Mouse (Mus musculus): ENCODE data around the gene Arid1b. TPM values are rescaled to one million over a fixed set of nuclear protein-coding genes. Genes with fewer than 3 reads are reported as not detected.

Arid1b gene
- polyA plus RNA-seq, 1 experiment = 59.4 TPM

- no peaks in the 10 kb centered on the region for H3K36me3 ChIP-seq (ENCODE audit: control insufficient read depth, insufficient read depth, low read length)
- 14% methylated on average over 15 of the region's 15 CpGs for WGBS
- TF ChIP-seq POLR2A (IDR thresholded peaks at IDR 0.05; ENCODE audit: low read depth, low read length) = no peak
- TF ChIP-seq CTCF (IDR thresholded peaks at IDR 0.05; ENCODE audit: extremely low read depth, insufficient read length, insufficient replicate concordance, low read depth, low read length) = no peak
- peaks cover 43% of the 10 kb centered on the region for H3K4me1 ChIP-seq (ENCODE audit: control insufficient read depth, insufficient read depth, insufficient read length, low read length)
- H3K27ac ChIP-seq (ENCODE audit: insufficient read depth, low read depth, low read length) = no peak overlapping the region
- H3K27me3 ChIP-seq (ENCODE audit: control insufficient read depth, insufficient read depth, low read length) = no peaks in the 10 kb centered on the region
- peak overlapping the region; percentile 13 for H3K4me3 ChIP-seq (ENCODE audit: low read depth, low read length)
These were observed 13.1 kb downstream of the Arid1b start for GRCm38 (mm10) chr17:5007156-5007658.

DNA sequence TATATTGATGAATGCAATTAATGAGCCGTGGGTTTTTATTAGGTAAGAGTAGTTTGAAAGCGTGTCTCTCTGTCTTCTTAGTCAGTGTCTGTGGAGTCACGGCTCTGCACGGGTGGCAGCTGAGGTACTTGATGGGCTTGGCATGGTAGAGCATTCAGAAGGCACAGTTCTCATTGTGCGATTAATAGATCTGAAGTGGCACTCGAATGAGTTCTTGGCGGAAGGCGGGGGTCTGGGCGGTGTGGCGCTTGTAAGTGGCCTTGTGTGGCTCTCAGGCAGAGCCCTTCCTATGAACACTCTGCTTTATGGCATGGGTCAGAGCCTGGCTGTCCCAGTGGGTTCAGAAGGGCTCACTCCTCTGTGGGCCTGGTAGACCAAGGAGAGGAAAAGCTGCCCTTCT, 14.1 kb downstream of the Arid1b start:
- H3K4me3 ChIP-seq (ENCODE audit: low read depth, low read length) = no peak overlapping the region
- 85% methylated on average over 10 of the region's 10 CpGs for WGBS
- H3K36me3 ChIP-seq (ENCODE audit: control insufficient read depth, insufficient read depth, low read length) = no peaks in the 10 kb centered on the region
- no peak overlapping the region for H3K27ac ChIP-seq (ENCODE audit: insufficient read depth, low read depth, low read length)
- H3K27me3 ChIP-seq (ENCODE audit: control insufficient read depth, insufficient read depth, low read length) = no peaks in the 10 kb centered on the region
- no peak for TF ChIP-seq POLR2A (IDR thresholded peaks at IDR 0.05; ENCODE audit: low read depth, low read length)
- TF ChIP-seq CTCF (IDR thresholded peaks at IDR 0.05; ENCODE audit: extremely low read depth, insufficient read length, insufficient replicate concordance, low read depth, low read length) = no peak
- H3K4me1 ChIP-seq (ENCODE audit: control insufficient read depth, insufficient read depth, insufficient read length, low read length) = peaks cover 45% of the 10 kb centered on the region

DNA sequence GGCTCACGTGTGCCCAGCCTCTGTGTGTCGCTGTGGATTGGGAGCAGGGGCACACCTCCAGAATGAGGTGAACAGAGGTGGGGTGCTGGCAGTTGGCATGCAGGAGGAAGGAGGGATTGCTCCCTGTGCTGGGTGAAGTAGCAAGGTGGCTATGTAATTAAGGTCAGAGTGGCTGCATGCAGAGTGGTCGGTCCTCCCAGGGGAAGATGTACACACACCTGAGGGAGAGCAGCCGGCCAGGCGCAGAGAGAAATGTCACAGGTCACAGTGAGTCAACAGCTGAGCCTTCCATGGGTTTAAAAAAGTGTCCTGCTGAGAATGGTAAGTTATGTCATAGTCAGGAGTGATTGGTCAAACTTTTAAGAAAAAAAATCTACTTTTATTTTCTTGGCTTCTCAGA, 14.6 kb downstream of the Arid1b start:
- Histone ChIP-seq H3K27me3 (ENCODE audit: control insufficient read depth, insufficient read depth, low read length) (no peaks in the 10 kb centered on the region), H3K27ac (ENCODE audit: insufficient read depth, low read depth, low read length) (no peak overlapping the region), H3K36me3 (ENCODE audit: control insufficient read depth, insufficient read depth, low read length) (no peaks in the 10 kb centered on the region), H3K4me3 (ENCODE audit: low read depth, low read length) (no peak overlapping the region), H3K4me1 (ENCODE audit: control insufficient read depth, insufficient read depth, insufficient read length, low read length) (peaks cover 48% of the 10 kb centered on the region)
- WGBS = 80% methylated on average over 5 of the region's 5 CpGs
- TF ChIP-seq CTCF (IDR thresholded peaks at IDR 0.05; ENCODE audit: extremely low read depth, insufficient read length, insufficient replicate concordance, low read depth, low read length) (no peak), POLR2A (IDR thresholded peaks at IDR 0.05; ENCODE audit: low read depth, low read length) (no peak)

DNA sequence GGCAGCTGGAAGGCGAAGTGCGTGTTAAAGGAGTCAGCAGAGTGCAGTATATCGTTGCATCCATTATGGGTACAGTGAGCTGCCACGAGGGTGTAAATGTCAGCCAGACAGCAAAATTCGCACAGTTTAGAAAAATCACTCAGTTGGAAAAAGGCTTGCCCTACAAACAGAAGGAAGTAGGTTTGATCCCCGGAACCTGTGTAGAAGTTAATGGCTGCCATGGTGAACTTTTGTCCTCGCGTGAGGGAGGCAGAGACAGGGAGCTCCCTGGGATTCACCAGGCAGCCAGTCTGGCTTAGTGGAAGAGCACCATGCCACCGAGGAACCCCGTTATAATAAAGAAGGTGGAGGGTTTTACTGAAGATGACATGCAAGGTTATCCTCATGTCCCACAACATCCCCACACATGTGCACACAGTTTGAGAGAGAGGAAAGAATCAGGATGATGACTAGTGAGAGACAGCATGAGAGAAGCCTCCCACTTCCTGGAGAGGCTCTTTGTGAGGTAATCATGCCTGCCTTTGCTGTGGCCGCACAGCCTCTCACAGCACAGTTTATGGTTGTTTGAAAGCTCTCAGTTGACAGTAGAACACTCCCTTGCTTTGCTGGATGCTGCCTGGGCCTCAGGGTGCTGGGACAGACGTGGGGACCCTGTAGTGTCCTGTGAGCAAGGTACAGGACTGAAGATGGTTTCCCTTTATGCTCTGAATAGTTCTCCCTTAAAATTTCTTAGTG, 15.6 kb downstream of the Arid1b start:
- H3K36me3 ChIP-seq (ENCODE audit: control insufficient read depth, insufficient read depth, low read length) = no peaks in the 10 kb centered on the region
- H3K4me1 ChIP-seq (ENCODE audit: control insufficient read depth, insufficient read depth, insufficient read length, low read length) = peaks cover 47% of the 10 kb centered on the region
- no peak for TF ChIP-seq POLR2A (IDR thresholded peaks at IDR 0.05; ENCODE audit: low read depth, low read length)
- TF ChIP-seq CTCF (IDR thresholded peaks at IDR 0.05; ENCODE audit: extremely low read depth, insufficient read length, insufficient replicate concordance, low read depth, low read length) = no peak
- no peaks in the 10 kb centered on the region for H3K27me3 ChIP-seq (ENCODE audit: control insufficient read depth, insufficient read depth, low read length)
- H3K4me3 ChIP-seq (ENCODE audit: low read depth, low read length) = no peak overlapping the region
- H3K27ac ChIP-seq (ENCODE audit: insufficient read depth, low read depth, low read length) = no peak overlapping the region
- 69% methylated on average over 12 of the region's 12 CpGs for WGBS

GRCm38 (mm10) chr17:5010781-5011180, 16.6 kb downstream of the Arid1b start:
- Histone ChIP-seq H3K27ac (ENCODE audit: insufficient read depth, low read depth, low read length) (no peak overlapping the region), H3K36me3 (ENCODE audit: control insufficient read depth, insufficient read depth, low read length) (no peaks in the 10 kb centered on the region), H3K4me1 (ENCODE audit: control insufficient read depth, insufficient read depth, insufficient read length, low read length) (peaks cover 39% of the 10 kb centered on the region), H3K27me3 (ENCODE audit: control insufficient read depth, insufficient read depth, low read length) (no peaks in the 10 kb centered on the region), H3K4me3 (ENCODE audit: low read depth, low read length) (no peak overlapping the region)
- WGBS = 36% methylated on average over 7 of the region's 7 CpGs
- TF ChIP-seq POLR2A (IDR thresholded peaks at IDR 0.05; ENCODE audit: low read depth, low read length) (no peak), CTCF (IDR thresholded peaks at IDR 0.05; ENCODE audit: extremely low read depth, insufficient read length, insufficient replicate concordance, low read depth, low read length) (no peak)

DNA sequence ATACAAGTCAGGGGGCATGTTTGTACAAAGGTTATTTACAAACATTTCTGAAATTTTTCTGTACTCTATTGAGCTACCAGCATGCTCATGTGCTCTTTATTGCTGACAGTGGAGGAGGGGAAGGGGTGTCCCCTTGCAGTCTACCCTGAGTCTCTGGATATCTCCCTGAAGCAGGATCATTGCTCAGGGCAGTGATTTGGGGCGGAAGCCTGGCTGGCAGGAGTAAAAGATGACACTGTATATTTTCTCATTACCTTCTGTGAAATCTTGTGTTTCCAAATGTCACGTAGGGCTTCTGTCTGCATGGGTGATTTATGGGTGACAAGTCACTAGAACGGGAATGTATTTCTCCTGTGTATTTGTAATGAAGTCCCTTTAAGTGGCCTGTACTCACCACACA, 18.0 kb downstream of the Arid1b start:
- Histone ChIP-seq H3K4me1 (ENCODE audit: control insufficient read depth, insufficient read depth, insufficient read length, low read length) (peaks cover 32% of the 10 kb centered on the region; the same call in 1 of the 2 replicates), H3K4me3 (ENCODE audit: low read depth, low read length) (no peak overlapping the region), H3K36me3 (ENCODE audit: control insufficient read depth, insufficient read depth, low read length) (no peaks in the 10 kb centered on the region), H3K27me3 (ENCODE audit: control insufficient read depth, insufficient read depth, low read length) (no peaks in the 10 kb centered on the region), H3K27ac (ENCODE audit: insufficient read depth, low read depth, low read length) (no peak overlapping the region)
- TF ChIP-seq CTCF (IDR thresholded peaks at IDR 0.05; ENCODE audit: extremely low read depth, insufficient read length, insufficient replicate concordance, low read depth, low read length) (no peak), POLR2A (IDR thresholded peaks at IDR 0.05; ENCODE audit: low read depth, low read length) (no peak)
- 51% methylated on average over 3 of the region's 3 CpGs for WGBS

DNA sequence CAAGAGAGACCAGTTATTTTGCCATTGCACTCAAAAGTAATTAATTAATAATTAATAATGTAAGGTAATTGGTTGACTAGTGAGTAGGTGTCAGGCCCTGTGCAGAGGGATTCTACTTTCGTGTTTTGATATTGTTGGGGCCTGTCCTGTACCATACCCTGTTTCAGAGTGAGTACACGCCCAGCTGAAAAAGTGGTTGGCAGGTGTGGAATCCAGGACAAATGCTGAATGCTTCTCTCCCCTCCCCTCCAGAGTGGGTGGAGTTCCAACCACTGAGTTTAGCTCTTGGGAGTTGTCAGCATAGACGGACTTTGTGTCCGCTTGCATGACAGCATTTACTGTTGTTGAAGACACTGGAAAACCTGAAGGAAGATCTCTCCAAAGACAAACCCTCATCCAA, 18.4 kb downstream of the Arid1b start:
- no peak for TF ChIP-seq CTCF (IDR thresholded peaks at IDR 0.05; ENCODE audit: extremely low read depth, insufficient read length, insufficient replicate concordance, low read depth, low read length)
- no peak for TF ChIP-seq POLR2A (IDR thresholded peaks at IDR 0.05; ENCODE audit: low read depth, low read length)
- Histone ChIP-seq H3K27me3 (ENCODE audit: control insufficient read depth, insufficient read depth, low read length) (no peaks in the 10 kb centered on the region), H3K4me3 (ENCODE audit: low read depth, low read length) (peak overlapping the region; percentile 44), H3K36me3 (ENCODE audit: control insufficient read depth, insufficient read depth, low read length) (no peaks in the 10 kb centered on the region), H3K27ac (ENCODE audit: insufficient read depth, low read depth, low read length) (peak overlapping the region; percentile 86), H3K4me1 (ENCODE audit: control insufficient read depth, insufficient read depth, insufficient read length, low read length) (peaks cover 29% of the 10 kb centered on the region; the same call in 1 of the 2 replicates)
- 24% methylated on average over 4 of the region's 4 CpGs for WGBS

Data from small intestine, adult 2 months (tissue).